Mouse (Mus musculus) olfactory bulb, adult 2 months (tissue): ENCODE results near the gene Timm29. TPM values are rescaled to one million over a fixed set of nuclear protein-coding genes. Genes with fewer than 3 reads are reported as not detected.
A peak's percentile ranks its signal among the peaks of the same experiment; 100 is the strongest.
"Not testable (repeated sequence)": the region's sequence is repeated elsewhere in the genome, so short reads cannot be mapped to it uniquely, and the experiment has no call there.

Source experiments
- H3K27ac ChIP-seq: fragments of 200-500 bp; 2 replicates; pipeline ENCODE4 v1.5.1; 2012; ENCODE audit warnings: low read depth, low read length; ENCODE audit not compliant: insufficient read depth
- H3K4me1 ChIP-seq: fragments of 200-500 bp; 2 replicates; pipeline ENCODE4 v1.6.1; 2012; ENCODE audit warnings: low read length; ENCODE audit not compliant: control insufficient read depth, insufficient read depth
- H3K4me3 ChIP-seq: fragments of 200-500 bp; 2 replicates; pipeline ENCODE4 v1.5.1; 2012; ENCODE audit warnings: mild to moderate bottlenecking, low read depth, low read length, moderate library complexity; ENCODE audit not compliant: insufficient read depth
- CTCF ChIP-seq: fragments of 200-500 bp; IDR thresholded peaks from 2 replicates; pipeline ENCODE4 v1.5.1; 2012; ENCODE audit warnings: low read depth, mild to moderate bottlenecking, low read length, moderate library complexity; ENCODE audit not compliant: insufficient read depth
- POLR2A ChIP-seq: fragments of 200-500 bp; IDR thresholded peaks from 2 replicates; pipeline ENCODE4 v1.6.1; 2012; ENCODE audit warnings: mild to moderate bottlenecking, low read depth, low read length, moderate library complexity; ENCODE audit not compliant: insufficient read depth
- WGBS: fragments of 180-500 bp; shearing (Covaris S2); methylation state at CpG from one replicate; pipeline ENCODE4 v1.1.7; 2018; 5-methylcytosine and 5-hydroxymethylcytosine counted together
- polyA plus RNA-seq: library from polyadenylated mRNA; stranded (reverse); fragments of >200 nt; gene quantifications from 2 replicates; pipeline ENCODE4 v1.2.4, GENCODE M21; 2012; ENCODE audit warnings: low replicate concordance; ENCODE audit not compliant: missing spikeins, insufficient read depth, insufficient read length

The Timm29 gene
- polyA plus RNA-seq, 1 experiment: not detected

DNA sequence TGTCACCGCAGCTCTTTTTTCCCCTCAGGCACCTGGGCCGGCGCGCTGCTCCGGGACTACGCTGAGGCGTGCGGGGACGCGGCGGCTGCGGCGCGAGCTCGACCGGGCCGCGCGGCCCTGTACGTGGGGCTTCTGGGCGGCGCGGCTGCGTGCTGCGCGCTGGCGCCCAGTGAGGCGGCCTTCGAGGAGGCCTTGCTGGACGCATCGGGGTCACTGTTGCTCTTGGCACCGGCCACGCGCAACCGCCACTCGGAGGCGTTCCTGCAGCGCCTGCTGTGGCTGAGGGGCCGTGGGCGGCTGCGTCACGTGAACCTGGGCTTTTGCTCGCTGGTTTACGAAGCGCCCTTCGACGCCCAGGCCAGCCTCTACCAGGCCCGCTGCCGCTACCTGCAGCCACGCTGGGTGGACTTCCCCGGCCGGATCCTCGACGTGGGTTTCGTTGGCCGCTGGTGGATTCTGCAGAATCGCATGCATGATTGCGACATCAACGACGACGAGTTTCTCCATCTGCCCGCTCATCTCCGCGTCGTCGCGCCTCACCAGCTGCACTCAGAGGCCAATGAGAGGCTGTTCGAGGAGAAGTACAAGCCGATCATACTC is 700 bp downstream of the Timm29 start:
- Histone ChIP-seq H3K4me1 (peaks cover 6% of the 10 kb centered on the region), H3K27ac (peak overlapping the region; percentile 53; the same call in 1 of the 2 replicates), H3K4me3 (peak overlapping the region; percentile 68)
- TF ChIP-seq CTCF (no peak), POLR2A (no peak)
- under 1% methylated on average over 68 of the region's 69 CpGs for WGBS

GRCm38 (mm10) chr9:21594350-21594749 is 1.8 kb downstream of the Timm29 start:
- WGBS: 52% methylated on average over 8 of the region's 8 CpGs
- H3K4me3 ChIP-seq: peak overlapping the region; percentile 11; the same call in 1 of the 2 replicates
- H3K27ac ChIP-seq, H3K4me1 ChIP-seq: not testable (repeated sequence)

GRCm38 (mm10) chr9:21594838-21595237 is 2.3 kb downstream of the Timm29 start:
- Histone ChIP-seq H3K4me1 (peaks cover 6% of the 10 kb centered on the region), H3K27ac (no peak overlapping the region), H3K4me3 (no peak overlapping the region)
- 74% methylated on average over 2 of the region's 2 CpGs for WGBS
- TF ChIP-seq CTCF (no peak), POLR2A (no peak)

GRCm38 (mm10) chr9:21598198-21598597 is 5.7 kb downstream of the Timm29 start:
- TF ChIP-seq POLR2A (no peak), CTCF (no peak)
- Histone ChIP-seq H3K27ac (no peak overlapping the region), H3K4me3 (no peak overlapping the region), H3K4me1 (peaks cover 4% of the 10 kb centered on the region)
- 29% methylated on average over 2 of the region's 2 CpGs for WGBS

DNA sequence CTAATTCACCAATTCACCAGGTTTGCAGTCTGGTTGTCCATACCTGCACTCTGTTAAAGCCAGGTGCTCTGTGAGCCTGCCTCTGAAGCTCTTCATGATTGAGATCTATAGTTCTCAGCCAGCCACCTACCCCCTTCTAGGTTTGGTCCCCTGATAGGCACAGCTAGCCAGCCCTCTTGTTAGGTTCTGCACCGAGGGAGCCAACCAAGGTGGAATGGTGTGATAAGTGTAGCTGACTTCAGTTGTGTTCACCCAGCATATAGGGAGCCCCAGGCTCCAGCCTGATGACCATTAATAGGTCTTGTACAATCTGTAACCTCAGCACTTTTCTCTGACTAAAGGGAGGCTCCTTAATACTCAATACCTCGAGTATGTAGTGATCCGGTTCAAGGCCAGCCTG is 7.7 kb downstream of the Timm29 start:
- Histone ChIP-seq H3K4me1 (no peaks in the 10 kb centered on the region), H3K27ac (no peak overlapping the region), H3K4me3 (no peak overlapping the region)
- TF ChIP-seq POLR2A: no peak
- no peak for TF ChIP-seq CTCF
- 73% methylated on average over 3 of the region's 3 CpGs for WGBS

DNA sequence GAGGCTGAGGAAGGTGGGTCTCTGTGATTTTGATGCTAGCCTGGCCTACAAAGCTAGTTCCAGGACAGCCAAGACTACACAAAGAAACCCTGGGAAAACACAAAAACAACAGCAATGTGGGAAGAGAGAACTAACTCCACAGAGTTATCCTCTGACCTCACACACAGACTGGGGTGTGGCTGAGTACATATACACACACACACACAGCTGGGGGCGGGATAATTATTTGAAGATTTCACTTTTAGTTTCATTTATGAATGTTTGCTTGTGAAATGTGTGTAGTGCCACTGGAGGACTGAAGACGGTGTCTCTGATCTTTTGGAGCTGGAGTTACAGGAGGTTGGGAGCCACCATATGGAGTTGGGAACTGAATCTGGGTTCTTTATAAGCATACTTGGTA is 8.6 kb downstream of the Timm29 start:
- H3K4me3 ChIP-seq: no peak overlapping the region
- no peak overlapping the region for H3K27ac ChIP-seq
- no peaks in the 10 kb centered on the region for H3K4me1 ChIP-seq
- 87% methylated on average over 2 of the region's 2 CpGs for WGBS
- no peak for TF ChIP-seq CTCF
- no peak for TF ChIP-seq POLR2A

GRCm38 (mm10) chr9:21601722-21602399 is 9.3 kb downstream of the Timm29 start:
- peak; percentile 57 for TF ChIP-seq CTCF
- no peak for TF ChIP-seq POLR2A
- WGBS: 50% methylated on average over 10 of the region's 10 CpGs
- H3K27ac ChIP-seq: no peak overlapping the region
- no peak overlapping the region for H3K4me3 ChIP-seq
- H3K4me1 ChIP-seq: no peaks in the 10 kb centered on the region

DNA sequence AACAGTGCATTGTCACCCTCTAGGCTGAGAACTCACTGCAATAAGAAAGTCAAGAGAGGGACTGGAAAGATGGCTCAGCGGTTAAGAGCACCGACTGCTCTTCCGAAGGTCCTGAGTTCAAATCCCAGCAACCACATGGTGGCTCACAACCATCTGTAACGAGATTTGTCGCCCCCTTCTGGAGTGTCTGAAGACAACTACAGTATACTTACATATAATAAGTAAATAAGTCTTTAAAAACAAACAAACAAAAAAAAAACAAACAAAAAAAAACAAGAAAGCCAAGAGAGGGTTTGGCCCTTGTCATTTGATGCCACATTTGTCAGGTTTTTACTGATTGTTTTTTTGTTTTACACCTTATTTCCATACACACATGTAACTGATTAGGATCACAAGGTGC is 11.6 kb downstream of the Timm29 start:
- no peak for TF ChIP-seq POLR2A
- no peak for TF ChIP-seq CTCF
- no peak overlapping the region for H3K4me3 ChIP-seq

DNA sequence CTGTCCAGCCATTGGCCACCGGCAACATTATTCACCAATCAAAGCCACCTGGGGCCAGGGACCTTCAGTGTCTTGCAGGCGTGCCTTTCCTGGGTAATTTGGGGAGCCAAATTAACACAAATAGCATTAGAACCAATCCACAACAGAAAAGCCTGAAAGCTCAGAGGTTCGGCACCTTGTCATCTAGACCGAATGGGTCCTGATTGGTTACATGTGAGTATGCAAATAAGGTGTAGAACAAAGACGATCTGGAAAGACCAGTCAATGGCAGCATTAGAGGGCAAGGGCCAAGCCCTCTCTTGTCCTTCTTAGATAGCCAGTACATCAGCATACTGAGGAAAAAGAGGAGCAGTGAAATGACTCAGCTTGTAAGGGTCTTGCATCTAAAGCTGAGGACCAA is 13.3 kb downstream of the Timm29 start:
- H3K4me3 ChIP-seq: no peak overlapping the region
- TF ChIP-seq CTCF (no peak), POLR2A (no peak)
- 74% methylated on average over 5 of the region's 5 CpGs for WGBS
- H3K4me1 ChIP-seq: no peaks in the 10 kb centered on the region
- no peak overlapping the region for H3K27ac ChIP-seq

More for the DNA sequence above, 11.6 kb downstream of the Timm29 start:
- H3K27ac ChIP-seq: no peak overlapping the region
- 72% methylated on average over 5 of the region's 5 CpGs for WGBS
- no peaks in the 10 kb centered on the region for H3K4me1 ChIP-seq

- 78% methylated on average over 1 of the region's 1 CpGs for WGBS
- Histone ChIP-seq H3K4me1 (no peaks in the 10 kb centered on the region), H3K27ac (no peak overlapping the region), H3K4me3 (no peak overlapping the region)
- TF ChIP-seq CTCF (no peak), POLR2A (no peak)
Measured at GRCm38 (mm10) chr9:21606648-21607047, 14.1 kb downstream of the Timm29 start.
